Mouse (Mus musculus) c-Kit-positive CD71-positive TER-119-positive erythroid progenitor cells, embryonic 14.5 days (primary cell): ENCODE measurements around the gene Ulk4.

ENCODE experiments used
- DNase-seq: peaks from one replicate; pipeline ENCODE4 v3.0.0-alpha.2; 2013; ENCODE audit warnings: low spot score

Gene Ulk4

DNA sequence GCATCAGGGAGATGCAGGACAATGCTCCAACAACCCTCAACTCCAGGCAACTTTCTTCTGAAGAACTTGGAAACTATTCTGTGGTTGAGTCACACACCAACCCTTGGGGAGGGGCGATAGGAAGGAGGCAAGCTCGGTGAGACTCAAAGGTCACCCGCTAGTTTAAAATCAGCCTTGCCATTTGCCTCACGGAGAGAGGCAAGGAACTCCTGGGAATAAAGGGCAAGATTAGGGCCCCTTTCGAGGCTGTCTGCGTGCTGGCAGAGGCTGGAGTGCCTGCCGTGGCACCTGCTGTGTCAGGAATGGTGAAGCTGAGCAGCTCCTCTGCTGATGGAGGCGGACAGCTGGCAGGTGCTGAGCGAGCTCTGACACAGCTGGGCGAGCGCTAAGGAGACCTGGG, 169.9 kb downstream of the Ulk4 start:
- DNase-seq: no peak

DNA sequence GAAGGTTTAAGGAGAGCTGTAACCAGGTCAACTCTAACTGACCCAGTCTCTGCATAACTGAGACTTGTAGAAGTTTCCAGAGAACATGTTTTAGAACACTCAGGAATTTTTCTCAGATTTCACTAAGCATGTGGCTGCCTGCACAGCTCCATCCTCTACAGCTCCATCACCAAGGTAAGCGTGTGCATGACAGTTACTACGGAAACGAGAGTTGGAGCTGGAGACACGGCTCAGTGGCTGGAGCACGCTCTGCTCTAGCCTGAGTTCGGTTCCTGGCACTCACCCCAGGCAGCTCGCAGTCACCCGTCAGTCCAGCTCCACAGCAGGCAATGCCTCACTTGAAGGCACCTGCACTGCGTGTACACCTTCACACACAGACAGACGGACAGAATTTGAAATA, 175.5 kb downstream of the Ulk4 start:
- DNase-seq: no peak

DNA sequence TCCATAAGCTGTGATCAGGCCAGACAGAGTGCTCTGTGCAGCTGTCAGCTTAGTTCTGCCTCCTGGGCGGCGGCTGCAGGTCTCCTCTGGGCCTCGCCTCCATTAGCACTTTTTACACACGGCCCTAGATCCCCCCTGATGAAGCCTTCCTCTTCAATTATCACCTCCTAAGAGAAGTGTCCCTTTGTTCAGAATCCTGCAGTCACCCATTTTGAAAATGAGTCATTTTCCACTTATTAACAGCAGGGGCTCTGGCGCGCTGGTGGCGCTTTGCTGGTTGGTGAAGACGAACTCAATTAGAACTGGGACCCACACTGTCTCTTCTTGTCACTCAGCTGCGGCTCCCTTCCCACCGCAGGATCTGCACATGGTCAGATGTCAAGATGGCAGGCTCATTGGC, 177.5 kb downstream of the Ulk4 start:
- DNase-seq: no peak

DNA sequence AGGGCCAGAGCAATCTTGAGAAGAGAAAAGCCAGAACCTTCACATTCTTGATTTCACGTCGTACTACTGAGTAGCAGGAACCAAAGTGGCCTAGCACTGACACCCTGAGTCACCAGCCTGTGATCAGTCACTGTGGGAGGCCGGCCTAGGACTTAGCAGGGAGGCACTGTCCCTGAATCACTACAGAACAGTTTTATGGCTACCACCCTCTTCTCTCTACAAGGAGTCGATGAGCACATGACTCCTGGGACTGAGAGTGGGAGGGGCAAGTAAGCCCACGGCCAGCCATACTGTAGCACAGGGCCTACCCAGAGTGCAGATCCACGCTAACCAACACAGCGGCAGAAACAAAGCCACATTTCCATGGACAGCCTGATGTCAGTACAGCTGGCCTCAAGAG, 183.2 kb downstream of the Ulk4 start:
- DNase-seq: no peak

DNA sequence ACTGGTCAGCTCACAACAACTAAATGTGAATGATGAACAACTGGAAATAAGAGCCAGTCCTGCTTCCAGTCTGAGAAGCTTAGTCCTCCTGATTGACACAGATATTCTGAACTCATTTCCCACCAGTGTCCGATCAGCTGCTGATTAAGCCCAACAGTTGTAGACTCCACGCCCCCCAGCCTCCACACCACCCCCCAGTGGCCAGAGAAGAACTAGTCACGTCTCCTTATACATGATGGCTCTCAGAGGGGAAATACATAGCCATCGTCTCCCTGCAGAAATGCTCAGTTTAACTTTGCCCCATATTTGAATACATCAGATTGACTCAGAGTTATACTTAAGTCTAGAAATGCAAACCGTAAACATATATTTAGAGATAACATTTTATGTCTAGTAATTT, 184.4 kb downstream of the Ulk4 start:
- no peak for DNase-seq

DNA sequence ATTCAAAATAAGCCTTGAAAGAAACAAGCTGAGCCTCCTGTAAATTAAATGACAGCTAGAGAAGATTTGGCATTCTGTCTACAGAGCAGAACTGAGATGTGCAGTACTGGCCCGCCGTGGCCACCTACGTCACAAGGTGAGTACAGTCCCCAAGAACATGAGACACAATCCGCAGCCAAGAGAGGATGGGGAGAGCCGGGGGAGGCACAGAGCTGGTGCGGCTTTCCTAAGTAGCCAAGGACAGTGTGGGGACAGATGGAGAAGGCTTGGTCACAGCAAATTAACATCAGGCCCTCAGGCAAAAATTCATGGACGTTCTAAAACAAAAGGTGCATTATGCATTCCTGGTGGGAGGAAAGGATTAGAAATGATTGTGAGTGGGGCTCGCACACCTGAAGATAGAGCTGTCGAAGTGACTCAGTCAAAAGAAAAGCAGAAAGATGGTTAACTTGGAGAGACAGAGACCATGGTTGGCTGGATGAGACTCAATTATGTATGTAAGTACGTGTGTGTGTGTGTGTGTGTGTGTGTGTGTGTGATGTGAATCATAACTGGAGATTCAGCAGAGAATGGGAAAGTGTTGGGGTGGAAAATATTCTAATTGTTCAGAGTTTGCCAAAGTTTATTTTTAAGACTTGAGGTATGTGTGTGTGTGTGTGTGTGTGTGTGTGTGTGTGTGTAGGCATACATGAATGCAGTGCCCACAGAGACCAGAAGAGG, 185.8 kb downstream of the Ulk4 start:
- no peak for DNase-seq

DNA sequence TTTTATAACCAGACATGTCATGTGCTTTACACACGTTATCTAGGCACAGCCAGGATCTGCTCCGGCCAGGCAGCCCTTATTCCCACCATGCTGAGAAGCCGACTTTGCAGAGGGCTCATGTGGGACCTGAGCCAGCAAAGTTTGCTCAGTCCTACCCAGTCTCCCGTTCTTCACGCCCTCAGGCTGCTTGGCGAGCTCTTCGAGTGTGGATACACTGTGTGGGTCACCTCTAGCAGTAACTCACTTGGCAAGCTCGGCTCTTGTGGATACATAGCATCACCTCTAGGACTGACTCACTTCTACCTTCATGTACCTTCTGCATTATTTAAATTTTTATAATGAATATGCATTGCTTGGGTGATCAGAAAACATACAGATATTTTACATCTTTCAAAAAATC, 189.3 kb downstream of the Ulk4 start:
- no peak for DNase-seq

DNA sequence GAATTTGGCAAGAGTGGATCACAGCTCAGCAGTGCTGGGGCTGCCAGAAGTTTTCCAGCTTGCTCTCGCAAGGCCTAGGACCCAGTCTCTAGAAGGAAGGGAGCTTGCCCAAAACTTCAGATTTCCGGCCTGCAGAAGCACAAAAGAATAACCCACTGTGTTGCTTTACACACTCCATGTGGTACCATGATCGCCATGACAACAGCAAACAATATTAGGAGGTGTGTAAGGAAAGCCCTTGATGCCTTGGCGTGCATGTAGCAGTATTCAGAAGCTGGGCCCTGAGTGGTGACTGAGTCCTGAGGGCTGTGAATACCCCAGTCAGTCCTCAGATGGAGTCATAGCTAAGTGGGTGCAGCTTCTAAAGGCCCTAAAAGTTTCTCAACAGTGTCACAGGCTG, 192.8 kb downstream of the Ulk4 start:
- DNase-seq: no peak

DNA sequence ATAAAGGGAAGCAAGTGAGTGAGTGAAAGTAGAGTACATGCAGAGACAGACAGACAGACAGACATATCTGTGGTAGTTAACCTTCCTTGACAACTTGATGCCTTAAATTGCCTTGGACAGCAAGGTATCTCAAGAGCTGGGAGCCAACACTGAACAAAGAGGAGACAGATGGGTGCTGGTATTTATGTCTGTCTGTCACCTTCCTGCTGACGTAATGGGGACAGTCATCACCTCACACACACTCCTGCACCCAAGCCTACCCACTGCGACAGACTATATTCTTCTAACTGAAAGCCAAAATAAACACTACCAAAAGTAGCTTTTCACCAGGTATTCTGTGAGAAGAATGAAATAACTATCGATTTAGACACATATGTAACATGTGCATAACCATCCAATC, 196.2 kb downstream of the Ulk4 start:
- no peak for DNase-seq

DNA sequence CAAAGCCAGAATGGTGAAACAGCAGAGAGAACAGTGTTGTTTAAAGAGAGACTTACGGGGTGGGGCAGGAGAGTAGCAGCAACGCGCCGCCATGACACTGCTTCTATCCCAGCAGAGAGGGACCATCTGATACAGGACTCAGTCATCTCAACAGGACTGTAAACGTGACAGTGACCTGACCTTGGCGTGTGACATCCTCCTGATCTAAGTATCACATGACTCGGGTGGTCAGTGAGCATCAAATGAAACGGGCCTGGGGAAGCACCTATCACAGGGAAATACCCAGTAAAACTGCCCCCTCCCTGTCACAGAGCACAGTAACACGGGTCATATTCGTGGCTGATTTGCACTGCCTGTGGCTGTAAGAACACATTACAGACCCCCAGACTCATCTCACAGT, 196.6 kb downstream of the Ulk4 start:
- no peak for DNase-seq

DNA sequence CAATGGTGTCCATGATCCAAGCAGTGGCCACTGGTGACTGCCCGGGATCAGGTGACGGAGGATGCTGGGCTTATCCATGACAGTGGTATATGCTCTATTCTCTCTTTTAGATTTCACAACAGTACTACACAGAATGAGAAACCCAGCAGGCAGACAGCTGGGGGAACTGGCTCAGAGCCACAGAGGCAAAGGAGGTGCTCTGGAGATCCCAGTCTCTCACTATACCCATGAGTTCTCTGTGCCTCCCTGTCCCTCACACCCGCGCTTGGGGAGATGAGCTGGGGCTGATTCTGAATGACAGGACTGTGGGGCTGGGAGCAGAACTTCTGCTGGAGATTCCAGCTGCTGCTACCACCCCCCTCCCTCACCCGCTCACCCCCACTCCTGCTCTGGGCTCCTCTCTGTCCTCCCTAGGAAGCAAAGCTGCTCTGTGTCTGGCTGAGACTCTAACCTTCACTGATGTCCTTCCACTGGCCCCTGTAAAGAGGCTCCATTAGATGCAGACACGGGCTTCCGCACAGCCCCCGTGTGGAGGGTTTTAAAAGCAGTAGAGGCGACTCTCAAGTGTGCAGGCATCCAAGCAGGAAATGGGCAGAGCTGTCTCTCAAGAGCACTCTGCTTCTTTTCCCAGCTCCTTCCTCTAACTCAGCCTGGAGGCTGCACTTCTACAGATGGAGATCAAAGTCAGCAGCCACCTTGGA, 197.5 kb downstream of the Ulk4 start:
- DNase-seq: no peak

DNA sequence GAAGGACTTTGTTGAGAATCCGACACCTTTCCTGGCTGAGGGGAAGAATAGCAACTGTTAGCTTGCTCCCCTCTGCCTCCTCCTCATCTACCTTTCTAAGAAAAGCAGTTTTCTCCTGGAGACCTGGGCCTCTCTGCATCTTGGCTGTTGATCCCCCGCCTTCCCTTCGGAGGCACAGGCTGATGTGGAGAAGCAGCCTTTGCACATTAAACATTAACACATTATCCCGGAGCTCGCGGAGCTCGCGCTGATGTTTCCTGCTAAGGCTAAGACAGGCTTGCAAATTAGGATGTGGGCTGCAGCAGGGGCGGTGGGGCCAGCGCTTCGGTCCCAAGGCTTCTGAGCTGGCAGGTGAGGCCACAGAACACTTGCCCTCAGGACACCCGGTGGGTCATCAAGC, 200.7 kb downstream of the Ulk4 start:
- no peak for DNase-seq

DNA sequence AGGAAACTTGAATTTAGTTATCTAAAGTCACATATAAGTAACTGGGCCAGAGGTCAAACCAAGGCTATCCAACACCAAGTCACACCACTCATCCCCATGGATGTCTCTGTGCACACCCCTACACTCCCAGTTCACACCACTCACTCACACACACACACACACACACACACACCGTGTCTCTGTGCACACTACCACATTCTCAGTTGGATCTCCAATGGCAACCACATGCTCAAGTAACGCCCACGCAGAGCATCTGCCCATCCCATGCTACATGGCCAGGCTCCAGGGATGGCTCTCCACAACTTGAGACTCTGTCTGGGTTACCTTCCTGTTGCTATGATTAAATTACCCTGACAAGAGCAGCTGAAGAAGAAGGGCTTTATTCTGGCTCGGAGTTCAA, 201.8 kb downstream of the Ulk4 start:
- no peak for DNase-seq

DNA sequence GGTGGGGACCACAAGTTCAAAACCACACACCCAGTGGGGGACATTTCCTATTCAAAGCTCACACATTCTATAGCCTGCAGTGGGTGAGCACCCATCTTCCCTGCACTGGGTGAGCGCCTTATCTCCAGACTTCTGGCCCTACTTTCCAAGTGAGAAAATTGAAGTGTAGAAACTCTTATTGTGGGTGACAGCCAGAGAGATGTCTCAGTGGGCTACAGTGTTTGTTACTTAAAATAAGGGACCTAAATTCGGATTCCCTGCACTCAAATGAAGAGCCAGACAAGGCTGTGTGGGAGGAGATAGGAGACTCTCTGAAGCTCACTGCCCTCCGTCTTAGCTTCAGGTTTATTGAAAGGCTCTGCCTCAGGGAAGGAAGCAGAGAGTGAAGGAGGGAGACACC, 202.3 kb downstream of the Ulk4 start:
- no peak for DNase-seq

DNA sequence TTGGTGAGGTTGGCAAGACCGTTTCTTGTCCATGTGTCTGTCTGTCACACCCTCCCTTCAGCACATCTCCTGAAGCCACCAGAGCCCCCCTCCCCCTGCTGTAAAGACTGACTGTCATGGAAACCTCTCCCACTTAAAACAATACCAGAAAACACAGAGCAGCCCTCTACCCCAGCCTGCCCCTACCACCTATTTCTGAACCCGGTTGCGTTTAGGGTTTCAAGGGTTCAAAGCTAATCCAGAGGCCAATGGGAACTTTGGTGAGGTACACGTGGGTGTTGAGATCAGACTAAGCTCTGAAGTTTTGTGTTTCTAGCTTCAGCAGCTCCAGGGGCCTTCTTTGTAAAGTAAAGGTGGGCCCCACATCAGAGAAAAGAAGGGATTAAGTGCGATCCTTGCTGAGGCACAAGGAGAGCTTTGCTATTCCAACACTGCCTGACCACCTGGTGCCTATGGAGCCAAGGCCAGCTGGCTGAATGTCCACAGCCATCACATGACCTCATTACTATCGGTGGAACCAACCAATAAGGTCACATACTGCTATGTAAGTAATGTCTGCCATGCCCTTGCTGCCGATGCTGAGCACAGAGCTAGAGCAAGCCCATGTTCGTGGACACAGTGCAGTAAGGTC, 204.8 kb downstream of the Ulk4 start:
- no peak for DNase-seq

DNA sequence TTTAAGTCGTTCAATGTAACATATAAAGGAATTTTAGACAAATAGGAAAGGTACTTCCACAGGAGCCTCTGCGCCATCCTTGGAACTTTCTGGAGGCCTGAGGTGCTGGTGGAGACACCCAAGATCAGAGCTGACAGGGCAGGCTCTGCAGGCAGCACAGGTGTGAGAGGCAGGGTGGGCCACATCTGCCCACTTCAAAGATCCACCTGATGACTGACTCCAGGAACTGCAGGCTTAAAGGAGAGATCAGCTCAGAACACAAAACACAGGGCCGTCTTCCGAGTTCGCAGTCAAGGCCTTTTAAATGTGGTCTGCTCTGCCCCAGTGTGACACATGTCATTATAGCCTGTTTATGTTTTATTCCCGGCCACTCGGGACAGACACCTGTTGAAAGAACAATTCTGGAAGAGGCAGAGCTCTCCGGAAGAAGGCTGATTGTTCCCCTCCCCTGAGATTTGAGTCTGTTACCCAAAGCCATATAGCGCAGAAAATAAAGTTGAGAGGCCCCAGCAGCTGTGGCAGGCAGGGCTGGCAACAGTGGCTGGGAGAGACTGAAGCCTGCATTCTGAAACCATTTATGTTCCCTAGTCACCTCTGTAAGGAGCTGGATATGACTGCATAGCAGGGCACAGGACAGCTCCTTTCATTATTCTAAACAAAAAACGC, 205.4 kb downstream of the Ulk4 start:
- DNase-seq: no peak

DNA sequence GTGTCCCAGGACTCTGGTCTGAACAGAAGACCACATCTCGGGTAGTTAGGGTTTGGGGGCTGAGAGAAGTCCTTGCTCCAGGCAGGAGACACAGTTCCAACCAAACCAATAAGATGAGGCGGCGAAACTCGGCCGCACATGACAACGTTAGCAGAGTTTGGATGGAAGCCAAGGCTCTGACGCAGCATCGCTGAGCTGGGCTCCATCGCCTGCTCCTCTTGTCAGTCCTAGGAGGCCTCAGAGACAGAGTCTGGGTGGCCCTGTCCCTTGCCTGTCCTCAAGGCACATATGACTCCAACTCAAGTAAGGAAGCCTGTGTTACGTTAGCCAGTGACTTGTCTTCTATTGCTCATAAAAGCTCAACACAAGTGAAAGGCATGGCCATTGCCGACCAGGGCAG, 205.9 kb downstream of the Ulk4 start:
- no peak for DNase-seq

DNA sequence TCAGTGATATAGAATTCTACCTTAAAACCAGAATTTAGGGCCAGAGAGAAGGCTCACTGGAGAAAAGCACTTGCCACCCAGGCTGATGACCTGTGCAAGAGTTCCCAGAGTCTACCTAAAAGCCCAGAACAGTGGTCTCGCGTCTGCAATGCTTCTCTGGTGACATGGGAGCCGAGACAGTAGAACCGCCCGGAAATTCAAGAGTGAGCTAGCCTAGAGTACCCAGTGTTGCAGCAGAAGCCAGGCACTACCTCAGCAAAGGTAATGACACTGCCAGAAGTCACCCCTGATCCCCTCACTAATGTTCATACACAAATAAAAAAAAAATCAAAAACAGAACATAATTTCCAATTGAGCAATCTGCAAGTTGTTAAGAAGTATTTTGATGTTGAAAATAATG, 208.9 kb downstream of the Ulk4 start:
- DNase-seq: no peak

DNA sequence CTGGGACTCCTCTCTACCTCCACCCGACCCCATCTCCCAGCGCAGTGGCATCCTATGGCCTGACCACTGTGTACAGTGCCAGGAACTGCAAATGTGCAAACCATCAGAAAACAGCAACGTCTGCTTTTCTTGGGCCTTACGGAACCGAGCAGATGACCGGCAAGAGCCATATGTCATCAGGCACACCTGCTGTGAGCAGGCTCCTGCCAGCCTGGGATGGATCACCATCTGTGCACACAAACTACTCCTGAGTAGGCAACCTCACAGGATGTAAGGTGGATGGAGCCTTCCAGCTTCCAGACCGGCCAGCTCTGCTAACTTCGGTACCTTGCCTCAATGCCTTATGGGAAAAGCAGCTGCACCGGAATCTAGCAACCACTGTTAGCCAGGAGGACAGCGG, 210.0 kb downstream of the Ulk4 start:
- DNase-seq: no peak

DNA sequence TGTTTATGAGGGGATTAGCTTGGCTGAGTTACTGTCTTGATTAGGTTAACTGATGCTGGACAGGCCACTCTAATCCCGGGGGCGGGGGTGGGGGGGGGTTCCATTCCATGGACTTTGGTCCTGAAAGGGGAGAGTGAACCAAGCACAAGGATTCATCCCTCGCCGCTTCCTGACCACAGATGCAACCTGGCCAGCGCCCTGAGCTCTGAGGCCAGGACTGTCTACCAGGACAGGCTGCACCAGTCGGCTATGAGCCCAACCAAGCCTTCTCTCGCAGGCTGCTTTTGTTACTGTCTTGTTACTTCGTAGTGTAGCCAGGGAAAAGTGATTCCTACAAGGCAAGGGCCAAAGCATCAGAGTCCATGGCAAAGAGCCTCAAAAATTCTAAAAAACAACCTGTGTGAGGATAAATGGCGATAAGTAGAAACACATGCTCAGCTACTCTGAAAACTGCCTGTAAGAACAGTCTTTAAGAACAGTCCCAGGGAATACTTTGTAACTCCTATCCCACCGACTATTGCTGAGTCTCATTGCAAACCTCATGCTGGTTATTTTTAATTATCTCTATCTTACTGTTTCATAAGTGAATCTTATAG, 211.5 kb downstream of the Ulk4 start:
- no peak for DNase-seq

DNA sequence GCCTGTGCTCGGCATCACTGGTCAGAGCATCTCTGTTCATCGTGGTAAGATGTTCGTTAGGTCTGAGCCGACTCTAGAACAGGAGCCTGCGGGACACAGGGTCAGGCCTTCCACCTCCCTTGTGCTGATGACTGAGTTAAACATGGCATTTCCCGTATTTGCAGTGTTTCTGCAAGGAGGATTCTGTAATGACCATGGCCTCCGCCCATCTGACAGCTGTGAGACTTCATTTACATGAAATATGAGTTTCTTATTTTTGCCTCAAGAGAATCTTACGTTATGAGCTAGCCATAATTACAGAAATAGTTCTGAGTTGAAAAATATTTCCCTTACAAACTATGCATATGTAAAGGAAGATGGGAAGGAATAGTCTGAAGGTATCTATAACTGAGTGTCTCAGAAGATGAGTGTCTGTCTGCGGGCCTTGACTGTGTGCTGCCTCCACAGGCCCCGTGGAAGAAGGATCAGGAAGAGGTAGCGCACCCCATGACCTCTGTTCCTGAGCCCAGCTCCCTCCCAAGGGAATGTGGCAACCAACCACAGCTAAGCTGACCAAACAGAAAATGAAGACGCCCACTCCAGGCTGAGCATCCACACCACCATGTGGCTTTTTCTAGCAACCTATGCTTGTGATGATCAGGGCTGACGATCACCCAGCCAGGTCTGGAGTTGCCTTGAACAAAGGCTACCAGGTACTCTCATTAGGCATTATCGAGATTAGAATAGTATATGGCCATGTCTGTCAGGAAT, 212.2 kb downstream of the Ulk4 start:
- no peak for DNase-seq

DNA sequence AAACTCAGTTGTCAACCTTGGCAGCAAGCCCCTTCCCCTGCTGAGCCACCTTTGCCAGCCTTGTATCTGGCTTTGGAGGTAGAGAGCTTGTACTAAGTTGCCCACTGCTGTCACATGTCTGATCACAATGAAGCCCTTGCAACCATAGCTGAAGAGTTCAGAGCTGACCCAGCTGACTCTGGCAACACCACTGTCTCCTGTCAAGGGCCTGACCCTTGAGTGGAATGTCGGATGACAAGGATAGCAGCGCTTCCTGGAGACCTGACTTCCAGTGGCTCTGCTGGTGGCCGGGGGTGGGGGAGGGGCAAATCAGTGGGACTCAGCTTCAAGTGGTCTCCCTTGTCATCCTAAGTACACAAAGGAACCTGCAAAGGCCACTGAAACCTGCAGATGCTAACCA, 214.3 kb downstream of the Ulk4 start:
- DNase-seq: no peak
